Mouse (Mus musculus) monocyte, adult 5-6 weeks (primary cell): ENCODE results near the gene Gm4871. TPM values are rescaled to one million over a fixed set of nuclear protein-coding genes. Genes with fewer than 3 reads are reported as not detected.

Experiments
- ATAC-seq: fragments of 153-309, 156-312 bp; replicated peaks from 2 replicates; pipeline ENCODE4 v1.8.0; 2017; ENCODE audit warnings: mild to moderate bottlenecking; ENCODE audit not compliant: low TSS enrichment, insufficient number of reproducible peaks, severe bottlenecking, poor library complexity, low FRiP score
- total RNA-seq: library from RNA; stranded (forward); fragments of 200-1000, 200-491, 200-594 nt; gene quantifications from 3 replicates; pipeline ENCODE4 v1.2.3, GENCODE M21; 2017

The Gm4871 gene
- total RNA-seq, 1 experiment from 2014 or later = not detected

GRCm38 (mm10) chr5:145005596-145005995 is 27.0 kb downstream of the Gm4871 start:
- no peak for ATAC-seq

GRCm38 (mm10) chr5:145004495-145004894 is 28.1 kb downstream of the Gm4871 start:
- ATAC-seq = no peak

- ATAC-seq = no peak
Observed at GRCm38 (mm10) chr5:145003362-145003761, 29.2 kb downstream of the Gm4871 start.

GRCm38 (mm10) chr5:144998491-144998890 is 34.1 kb downstream of the Gm4871 start:
- no peak for ATAC-seq

DNA sequence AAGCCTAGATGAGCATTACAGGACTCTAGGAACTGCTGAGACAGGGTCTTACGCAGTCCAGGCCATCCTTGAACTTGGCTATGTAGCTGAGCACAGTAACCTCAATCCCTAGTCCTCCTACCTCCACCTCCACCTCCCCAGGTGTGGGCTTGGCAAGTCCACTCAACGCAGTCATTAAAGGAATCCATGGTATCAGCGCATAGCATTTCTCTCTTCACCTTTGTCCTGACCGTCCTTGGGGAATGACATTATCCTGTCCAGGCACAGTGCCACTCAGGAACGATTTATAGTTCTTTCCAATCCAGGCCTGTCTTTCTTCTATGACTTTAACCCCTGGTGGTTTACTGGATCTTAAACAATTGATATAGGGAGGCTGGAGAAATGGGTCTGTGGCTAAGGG is 42.1 kb downstream of the Gm4871 start:
- ATAC-seq = no peak

GRCm38 (mm10) chr5:144990051-144990450 is 42.5 kb downstream of the Gm4871 start:
- no peak for ATAC-seq

DNA sequence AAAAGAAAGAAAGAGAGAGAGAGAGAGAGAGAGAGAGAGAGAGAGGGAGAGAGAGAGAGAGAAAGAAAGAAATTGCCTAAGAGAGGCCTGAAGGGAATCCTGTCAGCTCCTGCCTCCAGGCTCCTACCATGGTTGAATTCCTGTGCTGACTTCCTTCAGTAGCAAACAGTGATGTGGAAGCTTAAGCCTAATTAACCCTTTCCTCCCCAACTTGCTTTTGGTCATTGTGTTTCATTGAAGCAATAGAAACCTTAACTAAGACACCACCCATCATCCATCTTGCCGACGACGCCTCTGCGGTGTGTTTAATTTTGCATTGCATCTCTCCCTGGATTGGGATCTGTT is 43.5 kb downstream of the Gm4871 start:
- ATAC-seq = no peak

- ATAC-seq = no peak
Observed at GRCm38 (mm10) chr5:144988340-144989060, 44.1 kb downstream of the Gm4871 start.

DNA sequence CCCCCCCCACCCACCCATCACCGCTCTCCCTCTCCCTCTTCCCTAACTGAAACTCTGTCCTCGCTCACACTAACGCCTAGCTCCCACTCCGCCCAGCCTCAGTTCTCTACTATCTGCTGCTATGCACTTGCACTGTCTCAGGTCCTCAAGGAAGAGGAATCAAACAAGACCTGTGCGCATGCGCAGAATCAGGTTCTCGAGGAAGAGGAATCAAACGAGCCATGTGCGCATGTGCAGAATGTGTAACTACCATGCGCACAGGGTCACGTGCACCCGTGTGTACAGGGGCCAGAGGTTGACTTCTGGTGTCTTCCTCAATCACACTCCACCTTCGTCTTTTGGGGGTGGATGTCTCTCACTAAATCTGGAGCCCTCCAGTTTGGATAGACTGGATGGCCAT is 45.0 kb downstream of the Gm4871 start:
- ATAC-seq = no peak

DNA sequence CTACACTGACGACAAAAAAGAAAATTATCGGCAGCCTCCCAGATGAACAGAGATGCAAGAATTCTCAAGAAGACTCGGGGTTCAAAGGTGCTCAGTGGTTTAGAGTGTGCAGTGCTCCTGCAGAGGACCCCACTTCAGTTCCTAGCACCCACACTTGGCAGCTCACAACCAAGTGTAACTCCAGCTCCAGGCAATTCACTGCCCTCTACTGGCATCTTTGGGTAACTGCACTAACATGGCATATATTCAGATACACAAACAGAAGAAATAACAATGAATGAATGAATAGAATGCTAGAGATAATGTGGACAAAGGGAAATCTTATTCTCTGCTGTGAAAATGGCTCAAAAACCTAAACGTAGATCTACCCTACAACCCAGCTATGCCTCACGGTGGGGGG is 47.7 kb downstream of the Gm4871 start:
- ATAC-seq = no peak

GRCm38 (mm10) chr5:144983227-144983626 is 49.3 kb downstream of the Gm4871 start:
- ATAC-seq = no peak

Other genes starting within 250 kb of the Gm4871 start
- 11.8 to 23.2 TPM (median 17.6 TPM) in 3 replicates for gene Smurf1, start 66.9 kb downstream of the Gm4871 start, total RNA-seq
- gene 1700018F24Rik, start 10.2 kb upstream of the Gm4871 start, total RNA-seq = not detected in 3 replicates
- 79.3 to 85.9 TPM (median 81.0 TPM) in 3 replicates for gene Arpc1a, start 51.1 kb upstream of the Gm4871 start, total RNA-seq
- not detected in 3 replicates for gene Kpna7, start 51.3 kb upstream of the Gm4871 start, total RNA-seq
- gene Arpc1b, start 81.5 kb upstream of the Gm4871 start, total RNA-seq = 406 to 524 TPM (median 463 TPM) in 3 replicates
- gene Pdap1, start 107.5 kb upstream of the Gm4871 start, total RNA-seq = 93.1 to 106 TPM (median 95.5 TPM) in 3 replicates
- 212 to 285 TPM (median 240 TPM) in 3 replicates for gene Bud31, start 107.6 kb upstream of the Gm4871 start, total RNA-seq
- gene Ptcd1, start 134.4 kb upstream of the Gm4871 start, total RNA-seq = 14.4 to 20.3 TPM (median 16.1 TPM) in 3 replicates
- gene Cpsf4, start 134.5 kb upstream of the Gm4871 start, total RNA-seq = 24.9 to 38.9 TPM (median 31.3 TPM) in 3 replicates
- gene Atp5j2, start 159.3 kb upstream of the Gm4871 start, total RNA-seq = 94.3 to 131 TPM (median 97.4 TPM) in 3 replicates
- 44.2 to 69.7 TPM (median 65.2 TPM) in 3 replicates for gene Zkscan14, start 169.1 kb upstream of the Gm4871 start, total RNA-seq
- 6.5 to 10.6 TPM (median 9.0 TPM) in 3 replicates for gene Zkscan5, start 171.8 kb upstream of the Gm4871 start, total RNA-seq
- gene Zfp655, start 199.0 kb upstream of the Gm4871 start, total RNA-seq = 54.6 to 56.2 TPM (median 55.3 TPM) in 3 replicates
- gene Zscan25, start 247.7 kb upstream of the Gm4871 start, total RNA-seq = 10.4 to 12.5 TPM (median 10.6 TPM) in 3 replicates